Mouse (Mus musculus) subcutaneous adipose tissue, adult 2 months (tissue): ENCODE measurements around the gene Ppp6c. TPM values are rescaled to one million over a fixed set of nuclear protein-coding genes. Genes with fewer than 3 reads are reported as not detected.

Source experiments
- polyA plus RNA-seq: library from polyadenylated mRNA; depleted of rRNA; stranded (reverse); fragments of >200 nt; gene quantifications from 2 replicates; pipeline ENCODE4 v1.2.3, GENCODE M21; 2012; ENCODE audit warnings: low replicate concordance; rRNA removed

Ppp6c gene
- 26.6 and 29.4 TPM in 2 replicates for polyA plus RNA-seq

DNA sequence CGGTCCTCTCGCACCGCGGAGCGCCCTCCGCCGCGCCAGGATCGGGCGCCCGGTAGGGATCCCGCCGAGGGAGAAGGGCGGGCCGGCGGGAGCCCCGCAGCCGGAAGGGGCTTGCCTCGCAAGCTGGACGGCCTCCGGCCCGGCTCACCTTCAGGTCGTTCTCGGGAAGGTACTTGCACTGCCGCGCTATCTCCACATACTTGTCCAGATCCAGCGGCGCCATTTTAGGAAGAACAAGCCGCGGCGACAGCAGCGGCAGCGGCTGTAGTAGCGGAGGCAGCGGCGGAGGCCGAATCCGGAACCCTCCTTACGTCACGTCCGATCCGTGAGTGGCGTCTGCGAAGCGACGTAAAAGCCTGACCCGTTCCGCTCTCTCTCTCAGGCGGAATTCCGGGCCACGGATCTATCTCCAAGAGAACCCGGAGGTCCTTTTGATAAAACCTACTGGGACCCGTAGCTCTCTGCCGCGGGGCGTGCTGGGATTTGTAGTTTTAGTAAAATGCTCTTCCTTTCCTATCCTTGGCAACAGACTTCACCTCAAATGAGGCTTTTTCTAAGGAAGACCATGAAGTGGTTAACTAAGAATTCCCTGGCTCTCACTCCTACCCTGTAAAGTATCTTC lies at the start of gene Ppp6c:
Gene Ppp6c, minus strand, starts transcription at position 433 of the 622 bp plus-strand sequence.

DNA sequence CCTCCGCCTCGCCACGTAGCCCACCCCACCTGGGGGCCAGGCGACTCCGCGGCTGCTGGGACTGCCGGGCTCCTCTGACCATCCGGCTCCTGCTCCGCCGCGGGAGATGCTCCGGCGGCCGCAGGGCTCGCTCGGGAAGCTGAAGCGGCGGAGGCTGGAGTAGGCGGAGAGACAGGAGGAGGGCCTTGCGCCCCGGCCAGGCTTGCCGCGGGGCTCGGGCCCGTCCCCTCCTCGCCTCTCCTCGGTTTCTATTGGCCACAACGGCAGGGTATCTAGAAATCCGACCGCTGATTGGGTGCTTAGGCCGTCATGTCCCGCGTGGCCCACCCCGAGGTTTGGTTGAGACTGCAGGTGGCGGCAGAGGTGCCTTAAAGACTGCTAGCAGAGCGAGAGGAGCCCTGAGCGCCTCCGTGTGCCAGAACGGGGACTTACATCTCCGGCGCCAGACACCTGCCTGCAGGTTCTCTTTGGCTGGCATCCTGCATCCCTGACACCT lies 35.6 kb downstream of the Ppp6c start, which contains the start of gene Scai:
Gene Scai, minus strand, starts transcription at position 174 of the 496 bp plus-strand sequence.

Other genes starting within 250 kb of the Ppp6c start
- 0.40 and 0.77 TPM in 2 replicates for gene Wdr38, start 229.0 kb downstream of the Ppp6c start, polyA plus RNA-seq
- gene Arpc5l, start 221.1 kb downstream of the Ppp6c start, polyA plus RNA-seq: 29.7 and 32.7 TPM in 2 replicates
- 122 and 264 TPM in 2 replicates for gene Rpl35, start 220.8 kb downstream of the Ppp6c start, polyA plus RNA-seq
- gene Golga1, start 160.9 kb downstream of the Ppp6c start, polyA plus RNA-seq: 14.6 and 18.6 TPM in 2 replicates
- gene Scai, start 35.7 kb downstream of the Ppp6c start, polyA plus RNA-seq: 1.3 and 4.0 TPM in 2 replicates